Comparison of ENCODE assay signal across 16 mouse cellular contexts in the genomic region with DNA sequence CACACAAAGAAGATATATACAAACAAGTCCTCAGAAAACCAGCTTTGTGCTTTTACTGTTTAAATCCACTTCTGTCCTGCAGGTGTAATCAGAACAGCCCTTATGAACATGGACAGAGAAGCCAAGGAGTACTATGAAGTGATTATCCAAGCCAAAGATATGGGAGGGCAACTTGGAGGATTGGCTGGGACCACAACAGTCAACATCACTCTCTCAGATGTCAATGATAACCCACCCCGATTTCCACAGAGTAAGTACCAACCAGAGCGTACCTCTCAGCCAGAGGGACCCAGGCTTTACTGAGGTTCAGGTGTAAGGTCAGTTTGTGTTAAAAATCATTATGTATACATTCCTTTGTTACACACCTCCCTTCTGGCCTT.
DNase-seq lines count a peak whose midpoint lies in the region; ATAC-seq and TF ChIP-seq lines count a peak whose summit lies in the region.
"Had no signal": no experiment of that assay in that cellular context is flagged by ENCODE, and none has a peak within 500 bp of the region (broad histone marks: within the 10 kb centered on the region; RNA-seq: fewer than 3 reads in every experiment).

No protein-coding gene starts in this region.

- TF ChIP-seq CTCF in forebrain, postnatal 0 days (IDR thresholded peaks at IDR 0.05; ENCODE audit: low read depth) = no peak
- TF ChIP-seq CTCF in hindbrain, postnatal 0 days (IDR thresholded peaks at IDR 0.05; ENCODE audit: low read depth) = no peak

- H3K9ac ChIP-seq in neural tube, embryonic 12.5 days = no peak overlapping the region
- no peak overlapping the region for H3K9ac ChIP-seq in neural tube, embryonic 15.5 days (replicated peaks)
- H3K9ac ChIP-seq in forebrain, postnatal 0 days = no peak overlapping the region
- H3K9ac ChIP-seq in hindbrain, postnatal 0 days (replicated peaks; ENCODE audit: low read length) = no peak overlapping the region
- no peak overlapping the region for H3K9ac ChIP-seq in neural tube, embryonic 14.5 days (replicated peaks; ENCODE audit: low read depth, low read length)
- H3K9ac ChIP-seq: embryonic facial prominence, embryonic 15.5 days; heart, embryonic 12.5 days; intestine, embryonic 15.5 days; kidney, embryonic 15.5 days; liver, embryonic 15.5 days had no signal

- no peak overlapping the region for H3K4me3 ChIP-seq in neural tube, embryonic 12.5 days
- no peak overlapping the region for H3K4me3 ChIP-seq in neural tube, embryonic 15.5 days (replicated peaks)
- H3K4me3 ChIP-seq in forebrain, postnatal 0 days (ENCODE audit: low read depth, low read length) = no peak overlapping the region
- H3K4me3 ChIP-seq in hindbrain, postnatal 0 days (ENCODE audit: low read length) = no peak overlapping the region
- H3K4me3 ChIP-seq in neural tube, embryonic 14.5 days (ENCODE audit: low read depth, low read length) = no peak overlapping the region
- H3K4me3 ChIP-seq: embryonic facial prominence, embryonic 15.5 days; heart, embryonic 12.5 days; intestine, embryonic 15.5 days; kidney, embryonic 15.5 days; liver, embryonic 15.5 days had no signal

- no peaks in the 10 kb centered on the region for H3K9me3 ChIP-seq in neural tube, embryonic 12.5 days
- H3K9me3 ChIP-seq in neural tube, embryonic 15.5 days (replicated peaks) = no peaks in the 10 kb centered on the region
- no peaks in the 10 kb centered on the region for H3K9me3 ChIP-seq in forebrain, postnatal 0 days (ENCODE audit: low read length)
- no peaks in the 10 kb centered on the region for H3K9me3 ChIP-seq in hindbrain, postnatal 0 days (ENCODE audit: low read length)
- no peaks in the 10 kb centered on the region for H3K9me3 ChIP-seq in neural tube, embryonic 14.5 days (ENCODE audit: control insufficient read depth, low read length)
- H3K9me3 ChIP-seq: embryonic facial prominence, embryonic 15.5 days; heart, embryonic 12.5 days; intestine, embryonic 15.5 days; kidney, embryonic 15.5 days; liver, embryonic 15.5 days had no signal

- peak; percentile 63; the same call in 1 of the 2 replicates for ATAC-seq in neural tube, embryonic 12.5 days (ENCODE audit: low FRiP score, low read depth)
- no peak for ATAC-seq in neural tube, embryonic 15.5 days (ENCODE audit: low FRiP score)
- peak; percentile 41 for ATAC-seq in forebrain, postnatal 0 days
- 0 out of 2 replicates have a peak, but pooled peaks have one; percentile 43 for ATAC-seq in hindbrain, postnatal 0 days
- peak; percentile 47; the same call in 1 of the 2 replicates for ATAC-seq in neural tube, embryonic 14.5 days (ENCODE audit: low read depth)
- ATAC-seq in megakaryocyte, adult 5-6 weeks (ENCODE audit: poor library complexity, severe bottlenecking) = no peak

- no peaks in the 10 kb centered on the region for H3K36me3 ChIP-seq in neural tube, embryonic 12.5 days
- no peaks in the 10 kb centered on the region for H3K36me3 ChIP-seq in neural tube, embryonic 15.5 days
- no peaks in the 10 kb centered on the region for H3K36me3 ChIP-seq in forebrain, postnatal 0 days (ENCODE audit: insufficient read depth)
- H3K36me3 ChIP-seq in hindbrain, postnatal 0 days (ENCODE audit: insufficient read depth, low read length) = no peaks in the 10 kb centered on the region
- no peaks in the 10 kb centered on the region for H3K36me3 ChIP-seq in neural tube, embryonic 14.5 days (ENCODE audit: control insufficient read depth, insufficient read depth, low read length)
- H3K36me3 ChIP-seq: embryonic facial prominence, embryonic 15.5 days; heart, embryonic 12.5 days; intestine, embryonic 15.5 days; kidney, embryonic 15.5 days; liver, embryonic 15.5 days had no signal

- 91% methylated on average over 2 of the region's 2 CpGs for WGBS in neural tube, embryonic 12.5 days
- 91% methylated on average over 2 of the region's 2 CpGs for WGBS in neural tube, embryonic 15.5 days
- WGBS in forebrain, postnatal 0 days = 97% methylated on average over 2 of the region's 2 CpGs
- WGBS in hindbrain, postnatal 0 days = 94% methylated on average over 2 of the region's 2 CpGs
- 95% methylated on average over 2 of the region's 2 CpGs for WGBS in neural tube, embryonic 14.5 days

- no peaks in the 10 kb centered on the region for H3K27me3 ChIP-seq in neural tube, embryonic 12.5 days (replicated peaks)
- H3K27me3 ChIP-seq in neural tube, embryonic 15.5 days (replicated peaks) = no peaks in the 10 kb centered on the region
- no peaks in the 10 kb centered on the region for H3K27me3 ChIP-seq in forebrain, postnatal 0 days (ENCODE audit: insufficient read depth, low read length)
- H3K27me3 ChIP-seq in hindbrain, postnatal 0 days (ENCODE audit: insufficient read depth, low read length) = no peaks in the 10 kb centered on the region
- no peaks in the 10 kb centered on the region for H3K27me3 ChIP-seq in neural tube, embryonic 14.5 days (ENCODE audit: control insufficient read depth, insufficient read depth, low read length)
- H3K27me3 ChIP-seq: embryonic facial prominence, embryonic 15.5 days; heart, embryonic 12.5 days; intestine, embryonic 15.5 days; kidney, embryonic 15.5 days; liver, embryonic 15.5 days had no signal

- H3K4me1 ChIP-seq in neural tube, embryonic 12.5 days = no peaks in the 10 kb centered on the region
- no peaks in the 10 kb centered on the region for H3K4me1 ChIP-seq in neural tube, embryonic 15.5 days
- no peaks in the 10 kb centered on the region for H3K4me1 ChIP-seq in forebrain, postnatal 0 days (ENCODE audit: insufficient read depth)
- no peaks in the 10 kb centered on the region for H3K4me1 ChIP-seq in hindbrain, postnatal 0 days (ENCODE audit: insufficient read depth, low read length)
- no peaks in the 10 kb centered on the region for H3K4me1 ChIP-seq in neural tube, embryonic 14.5 days (ENCODE audit: control insufficient read depth, insufficient read depth, low read length)
- H3K4me1 ChIP-seq: embryonic facial prominence, embryonic 15.5 days; intestine, embryonic 15.5 days; kidney, embryonic 15.5 days; liver, embryonic 15.5 days had no signal

- no peak overlapping the region for H3K4me2 ChIP-seq in neural tube, embryonic 12.5 days (replicated peaks)
- no peak overlapping the region for H3K4me2 ChIP-seq in neural tube, embryonic 15.5 days
- H3K4me2 ChIP-seq in forebrain, postnatal 0 days (ENCODE audit: low read depth) = no peak overlapping the region
- no peak overlapping the region for H3K4me2 ChIP-seq in hindbrain, postnatal 0 days (ENCODE audit: low read depth, low read length)
- no peak overlapping the region for H3K4me2 ChIP-seq in neural tube, embryonic 14.5 days (ENCODE audit: low read depth, low read length)
- H3K4me2 ChIP-seq: embryonic facial prominence, embryonic 15.5 days; heart, embryonic 12.5 days; intestine, embryonic 15.5 days; kidney, embryonic 15.5 days; liver, embryonic 15.5 days had no signal

- DNase-seq in forebrain, postnatal 0 days = no peak
- DNase-seq in hindbrain, postnatal 0 days (ENCODE audit: low spot score) = no peak
- no peak for DNase-seq in heart, postnatal 25 days (ENCODE audit: low spot score)
- DNase-seq: adrenal gland, adult 8-10 months; spleen, adult 18-20 months; thymus, postnatal 36 days had no signal

- intact Hi-C loops in heart, postnatal 25 days (cut with DNase I) = loop anchor here (2.0 to 10.0 kb wide), 2 partner anchors 320 to 958 kb away; no protein-coding TSS in a partner anchor

- H3K27ac ChIP-seq in neural tube, embryonic 12.5 days = no peak overlapping the region
- H3K27ac ChIP-seq in neural tube, embryonic 15.5 days (replicated peaks) = no peak overlapping the region
- no peak overlapping the region for H3K27ac ChIP-seq in forebrain, postnatal 0 days (ENCODE audit: low read depth, low read length)
- H3K27ac ChIP-seq in hindbrain, postnatal 0 days = no peak overlapping the region
- H3K27ac ChIP-seq in neural tube, embryonic 14.5 days (ENCODE audit: low read depth, low read length) = no peak overlapping the region
- H3K27ac ChIP-seq: embryonic facial prominence, embryonic 15.5 days; intestine, embryonic 15.5 days; kidney, embryonic 15.5 days; liver, embryonic 15.5 days; macrophage had no signal

Comparison
In these comparisons a context has a peak if more than half of its experiments do, and no peak if none do; other contexts are left out.
1. ATAC-seq: peak in neural tube, embryonic 12.5 days (single experiment), forebrain, postnatal 0 days (single experiment), hindbrain, postnatal 0 days (single experiment) and neural tube, embryonic 14.5 days (single experiment); none in neural tube, embryonic 15.5 days (single experiment) and megakaryocyte, adult 5-6 weeks (single experiment).